Mouse (Mus musculus) heart, postnatal 25 days (tissue): ENCODE measurements around the gene Cep128. TPM values are rescaled to one million over a fixed set of nuclear protein-coding genes. Genes with fewer than 3 reads are reported as not detected.

Experiments
- DNase-seq: peaks from one replicate; pipeline ENCODE4 v3.0.0; 2022; ENCODE audit warnings: low spot score
- intact Hi-C: fragments of 180-260 bp; cut with DNase I; formaldehyde crosslinking; loops from one replicate; pipeline ENCODE4 v1.15.1; 2025
- total RNA-seq, 2 experiments: library from RNA; stranded (reverse); gene quantifications; 2 replicates each; pipeline ENCODE4 v1.2.3; 2021

Cep128 gene
- total RNA-seq, 2 experiments from 2014 or later, result 8.3 to 9.1 TPM

- no peak for DNase-seq
- intact Hi-C loops, result loop anchor here (5.0 kb wide), 1 partner anchor 125 kb away; no protein-coding TSS in a partner anchor
Observed at GRCm38 (mm10) chr12:91067083-91067441, 317.1 kb downstream of the Cep128 start.

- no peak for DNase-seq
- intact Hi-C loops, result loop anchor here (5.0 kb wide), 1 partner anchor 124 kb away; no protein-coding TSS in a partner anchor
Observed at GRCm38 (mm10) chr12:91066286-91067082, 317.7 kb downstream of the Cep128 start.

- intact Hi-C loops, result loop anchor here (5.0 kb wide), 1 partner anchor 123 kb away; no protein-coding TSS in a partner anchor
- DNase-seq, result no peak
Observed at GRCm38 (mm10) chr12:91065423-91065822, 318.8 kb downstream of the Cep128 start.

DNA sequence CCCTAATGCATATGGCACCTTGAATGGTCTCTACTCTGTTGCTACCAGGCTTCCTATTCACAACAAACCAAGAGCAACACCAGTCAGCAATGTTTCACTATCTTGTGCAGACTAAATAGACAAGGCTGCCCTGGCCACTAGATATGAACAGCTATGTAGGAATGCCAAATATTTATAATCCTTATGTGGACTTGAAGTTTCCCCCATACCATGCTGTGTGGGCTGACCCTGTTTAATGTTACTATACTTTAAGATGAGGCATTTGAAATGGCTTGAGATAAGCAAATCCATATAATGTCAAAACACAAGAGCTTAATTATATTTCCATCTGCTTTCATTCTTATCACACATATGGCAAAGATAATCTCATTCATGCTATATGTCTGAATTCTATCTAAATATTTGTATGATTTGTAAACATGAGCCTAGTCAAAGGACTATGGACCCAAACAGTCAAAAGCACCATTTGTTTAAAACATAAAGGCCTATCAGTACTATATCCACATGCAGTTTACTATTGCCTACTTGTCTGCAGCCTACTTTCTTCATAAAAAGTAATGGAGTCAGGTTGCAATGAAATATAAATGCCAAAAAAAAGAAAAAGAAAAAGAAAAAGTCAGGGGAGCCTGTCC is 319.7 kb downstream of the Cep128 start:
- no peak for DNase-seq
- intact Hi-C loops, result no loop called here

- intact Hi-C loops, result no loop called here
Observed at GRCm38 (mm10) chr12:91063337-91064015, 320.7 kb downstream of the Cep128 start.

DNA sequence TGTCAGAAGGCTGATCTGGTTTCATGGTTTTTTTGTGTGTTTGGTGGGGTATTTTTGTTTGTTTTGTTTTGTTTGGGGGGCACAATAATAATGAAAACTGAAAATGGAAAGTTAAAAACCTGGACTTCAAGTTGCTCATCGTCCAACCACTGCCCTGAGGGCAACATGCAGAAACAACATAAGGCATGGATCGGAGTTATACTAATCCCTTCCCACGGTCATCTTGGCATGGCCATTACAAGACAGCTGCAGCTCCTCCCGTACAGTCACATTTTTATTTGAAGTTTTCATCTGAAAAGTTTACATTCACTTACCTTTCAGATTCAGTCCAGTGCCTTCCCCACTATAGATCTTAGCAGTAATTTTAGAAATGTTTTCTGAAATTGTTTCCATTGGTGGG is 321.5 kb downstream of the Cep128 start:
- no peak for DNase-seq
- intact Hi-C loops, result no loop called here

More at GRCm38 (mm10) chr12:91063337-91064015, 320.7 kb downstream of the Cep128 start:
- DNase-seq, result no peak

GRCm38 (mm10) chr12:91059704-91060318 is 324.4 kb downstream of the Cep128 start:
- intact Hi-C loops, result no loop called here
- DNase-seq, result no peak

- intact Hi-C loops, result no loop called here
- DNase-seq, result no peak
Observed at GRCm38 (mm10) chr12:91056885-91057284, 327.3 kb downstream of the Cep128 start.

DNA sequence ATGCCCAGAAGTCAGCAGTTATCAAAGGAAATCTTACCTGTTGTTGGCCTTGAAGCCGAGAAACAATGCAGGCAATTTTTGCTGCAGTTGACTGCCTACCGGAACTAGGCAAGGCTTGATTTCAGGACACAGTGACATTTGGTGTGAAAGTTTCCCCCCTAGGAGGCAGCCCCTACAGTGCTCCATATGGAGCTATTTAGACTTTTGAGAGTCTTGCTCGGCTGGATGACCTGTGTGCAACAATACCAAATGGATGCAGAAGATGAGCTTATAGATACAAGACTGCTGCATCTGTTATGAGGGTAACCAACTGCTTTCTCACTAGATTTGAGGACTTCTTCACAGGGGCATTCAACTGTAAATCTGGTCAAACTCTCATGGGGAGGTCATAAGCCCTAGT is 331.9 kb downstream of the Cep128 start:
- DNase-seq, result no peak
- intact Hi-C loops, result loop anchor here (5.0 kb wide), 1 partner anchor 120 kb away; no protein-coding TSS in a partner anchor

DNA sequence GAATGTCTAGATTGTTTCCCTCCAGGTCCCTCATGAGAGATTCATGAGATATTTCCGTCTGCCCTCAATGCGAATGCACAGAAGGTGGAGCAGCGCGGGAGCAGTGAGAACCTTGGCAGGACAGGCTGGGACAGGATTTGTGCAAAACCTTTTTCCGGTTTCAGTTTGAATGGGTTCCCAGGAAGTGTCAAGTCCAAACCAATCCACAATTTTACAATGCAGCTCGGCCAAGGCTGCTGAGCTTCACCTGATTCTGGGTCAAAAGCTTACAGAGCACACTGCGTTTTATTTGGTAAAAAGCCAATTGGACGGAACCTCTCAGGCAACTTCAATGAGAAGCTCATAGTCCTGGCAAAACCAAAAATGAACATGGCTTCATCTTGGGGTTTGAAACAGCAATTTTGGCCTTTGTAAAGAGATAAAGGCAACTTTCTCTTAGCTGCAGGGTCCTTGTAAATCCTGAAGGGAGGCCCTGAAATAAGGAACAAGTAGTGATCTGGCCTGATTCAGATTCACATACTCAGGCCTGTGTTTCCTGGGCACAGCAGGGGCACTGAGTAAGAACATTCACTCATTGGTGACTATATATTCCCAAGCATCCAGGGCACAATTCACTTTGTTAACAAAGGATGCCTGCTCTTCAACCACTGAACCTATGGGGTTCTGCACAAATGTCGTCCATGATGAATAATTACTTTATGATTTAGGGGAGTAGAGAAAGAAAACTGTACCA is 333.4 kb downstream of the Cep128 start:
- DNase-seq, result no peak
- intact Hi-C loops, result loop anchor here (5.0 kb wide), 1 partner anchor 118 kb away; no protein-coding TSS in a partner anchor

GRCm38 (mm10) chr12:91041363-91041762 is 342.8 kb downstream of the Cep128 start:
- DNase-seq, result no peak
- intact Hi-C loops, result no loop called here

GRCm38 (mm10) chr12:91040267-91040905 is 343.8 kb downstream of the Cep128 start:
- no peak for DNase-seq
- intact Hi-C loops, result no loop called here

DNA sequence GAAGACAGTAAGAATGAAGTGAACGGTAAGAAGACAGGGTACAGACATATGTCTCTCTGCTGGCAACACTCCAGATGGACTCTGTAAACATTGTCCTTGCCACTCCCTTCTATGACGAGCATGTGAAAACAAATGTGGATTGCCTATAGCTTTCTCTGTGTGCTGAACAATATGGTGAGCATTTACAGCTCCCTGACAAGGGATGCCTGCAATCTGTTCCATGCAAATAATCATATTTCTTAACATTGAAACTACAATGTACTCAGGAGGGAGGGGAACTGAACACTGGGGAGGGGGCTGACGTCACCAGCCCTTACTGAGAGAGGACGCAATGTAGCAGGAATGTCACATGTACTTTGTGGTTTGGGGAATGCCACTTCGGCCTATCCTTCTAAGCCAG is 355.1 kb downstream of the Cep128 start:
- no peak for DNase-seq
- intact Hi-C loops, result no loop called here

DNA sequence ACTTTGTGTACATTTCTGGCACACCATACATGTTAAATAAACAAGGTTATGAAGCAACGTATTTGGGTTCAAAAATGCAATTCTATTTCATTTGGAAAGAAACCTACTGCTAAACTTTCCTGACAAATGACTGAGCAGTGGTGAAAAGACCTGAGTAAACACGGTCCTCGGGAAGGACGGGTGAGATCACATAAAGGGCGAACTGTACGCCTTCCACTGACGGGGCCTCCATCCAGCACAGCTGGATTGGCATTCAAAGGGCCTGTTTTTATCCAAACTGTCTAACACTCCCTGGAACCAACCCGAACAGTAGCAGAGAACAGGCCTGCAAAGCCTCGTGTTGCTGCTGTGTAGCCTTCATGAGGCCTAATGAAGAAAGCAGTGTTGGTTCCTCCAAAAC is 356.5 kb downstream of the Cep128 start:
- peak; percentile 4 for DNase-seq
- intact Hi-C loops, result no loop called here

DNA sequence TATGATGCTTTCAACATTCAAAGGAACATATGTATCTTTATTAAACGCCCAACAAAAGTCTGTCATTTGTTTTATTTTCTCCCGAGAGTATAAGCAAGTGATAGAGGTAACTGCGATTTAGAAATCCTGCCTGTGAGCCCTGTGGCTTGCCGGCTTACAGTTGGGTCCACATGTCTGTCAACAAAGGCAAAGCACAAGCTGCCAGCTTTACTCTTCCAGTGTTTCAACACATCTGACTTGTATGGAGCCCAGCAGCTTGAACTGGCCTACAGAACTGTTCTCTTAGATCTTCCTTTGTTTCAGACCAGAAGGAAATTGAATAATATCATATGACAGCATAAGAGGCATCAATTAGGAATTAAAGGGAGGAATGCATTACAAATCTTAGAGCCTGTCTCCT is 357.1 kb downstream of the Cep128 start:
- intact Hi-C loops, result no loop called here
- no peak for DNase-seq

DNA sequence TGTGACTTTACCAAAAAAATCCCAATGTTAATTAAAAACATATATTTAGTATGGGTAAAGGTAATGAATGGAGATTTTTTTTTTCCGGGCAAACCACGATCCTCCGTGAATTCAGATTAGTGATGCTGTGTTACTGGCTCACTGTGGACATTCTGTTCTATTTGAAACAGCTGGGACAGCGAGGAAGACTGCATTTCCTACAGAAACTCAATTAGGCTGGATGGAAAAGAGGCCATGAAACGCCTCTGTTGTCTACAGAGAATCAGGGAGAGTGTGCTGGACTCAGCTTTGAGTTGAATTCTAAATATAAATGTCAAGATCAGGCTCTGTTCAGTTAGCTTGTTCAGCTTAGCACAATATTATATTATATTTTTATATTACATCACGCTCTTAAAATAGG is 369.1 kb downstream of the Cep128 start:
- intact Hi-C loops, result no loop called here
- no peak for DNase-seq

DNA sequence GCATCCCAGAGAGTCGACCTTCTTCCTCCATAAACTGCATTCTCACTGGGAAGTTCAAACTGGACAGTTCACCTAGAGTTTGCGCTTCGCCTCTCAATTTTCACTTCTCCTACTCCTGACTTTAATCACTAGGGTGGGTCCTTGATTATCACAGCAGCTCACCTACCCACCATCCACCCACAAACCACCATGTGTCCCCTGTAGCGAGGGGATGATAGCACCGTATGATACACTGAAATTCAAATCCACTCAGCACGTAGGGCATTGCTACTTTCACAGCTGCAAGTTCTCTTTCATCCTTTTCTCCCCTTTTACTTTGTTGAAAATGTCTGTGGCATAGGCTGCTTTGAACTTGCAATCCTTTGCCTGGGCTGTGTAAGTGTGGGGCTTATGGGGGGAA is 371.2 kb downstream of the Cep128 start:
- intact Hi-C loops, result no loop called here
- no peak for DNase-seq

GRCm38 (mm10) chr12:91012184-91012583 is 372.0 kb downstream of the Cep128 start:
- no peak for DNase-seq
- intact Hi-C loops, result no loop called here

- DNase-seq, result no peak
- intact Hi-C loops, result no loop called here
Observed at GRCm38 (mm10) chr12:91008736-91009135, 375.5 kb downstream of the Cep128 start.
